Mouse (Mus musculus) frontal cortex, adult (tissue): Measurements from ENCODE around the gene Irgm1.
A peak's percentile ranks its signal among the peaks of the same experiment; 100 is the strongest.
"Not testable (repeated sequence)": the region's sequence is repeated elsewhere in the genome, so short reads cannot be mapped to it uniquely, and the experiment has no call there.

Experiments
- ATAC-seq: cut with Nextera tagmentation; 2 replicates; pipeline ENCODE4 v1.9.2; 2017; ENCODE audit warnings: mild to moderate bottlenecking, moderate library complexity, mixed read lengths; ENCODE audit not compliant: low TSS enrichment

The Irgm1 gene

GRCm38 (mm10) chr11:48871201-48871772 is at the start of gene Irgm1:
TSS of gene Irgm1 (minus strand) at chr11:48871683.
- ATAC-seq = peak; percentile 53

DNA sequence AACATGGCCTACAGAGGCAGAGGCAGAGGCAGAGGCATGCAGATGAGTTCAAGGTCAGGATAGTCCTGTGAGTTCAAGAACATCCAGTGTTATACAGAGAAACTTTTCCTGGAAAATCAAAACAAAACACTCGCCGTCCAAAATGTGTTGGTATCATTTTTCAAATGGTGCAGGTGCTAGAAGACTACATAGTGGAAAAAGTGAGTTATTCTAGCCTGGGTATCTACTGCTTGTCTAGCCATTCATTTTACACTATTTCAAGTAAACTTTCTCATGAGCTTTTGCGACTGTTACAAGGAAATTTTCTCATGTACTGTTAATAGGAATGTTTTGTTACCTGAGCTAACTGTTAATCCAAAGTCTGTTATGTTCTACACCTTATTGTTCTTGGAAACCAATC is 46.9 kb upstream of the Irgm1 start:
- ATAC-seq = no peak

- no peak for ATAC-seq
Observed at GRCm38 (mm10) chr11:48913611-48914010, 42.1 kb upstream of the Irgm1 start.

- no peak for ATAC-seq
Observed at GRCm38 (mm10) chr11:48908459-48908858, 37.0 kb upstream of the Irgm1 start.

GRCm38 (mm10) chr11:48902021-48902420 is 30.5 kb upstream of the Irgm1 start, which contains the start of gene Gm5431:
TSS of gene Gm5431 (minus strand) at chr11:48902214.
- no peak for ATAC-seq

DNA sequence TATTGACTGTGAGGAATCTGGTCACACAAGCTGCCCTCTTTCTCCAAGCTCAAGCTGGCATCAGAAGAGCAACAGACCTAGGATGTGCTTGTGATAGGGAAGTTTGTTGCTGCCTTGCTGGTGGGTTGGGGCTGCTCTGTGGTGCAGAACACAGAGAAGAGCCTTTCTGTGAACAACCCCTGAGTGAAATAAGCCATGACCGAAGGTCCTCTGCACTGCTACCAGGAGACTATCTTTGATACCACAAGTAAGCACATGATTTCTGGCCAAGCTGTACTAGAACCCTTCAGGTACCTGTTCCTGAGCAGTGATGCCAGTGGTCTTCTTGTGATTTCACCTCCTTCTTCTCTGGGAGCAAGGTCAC is 30.1 kb upstream of the Irgm1 start:
- ATAC-seq = not testable (repeated sequence)

- not testable (repeated sequence) for ATAC-seq
Observed at GRCm38 (mm10) chr11:48900654-48901566, 29.4 kb upstream of the Irgm1 start.

DNA sequence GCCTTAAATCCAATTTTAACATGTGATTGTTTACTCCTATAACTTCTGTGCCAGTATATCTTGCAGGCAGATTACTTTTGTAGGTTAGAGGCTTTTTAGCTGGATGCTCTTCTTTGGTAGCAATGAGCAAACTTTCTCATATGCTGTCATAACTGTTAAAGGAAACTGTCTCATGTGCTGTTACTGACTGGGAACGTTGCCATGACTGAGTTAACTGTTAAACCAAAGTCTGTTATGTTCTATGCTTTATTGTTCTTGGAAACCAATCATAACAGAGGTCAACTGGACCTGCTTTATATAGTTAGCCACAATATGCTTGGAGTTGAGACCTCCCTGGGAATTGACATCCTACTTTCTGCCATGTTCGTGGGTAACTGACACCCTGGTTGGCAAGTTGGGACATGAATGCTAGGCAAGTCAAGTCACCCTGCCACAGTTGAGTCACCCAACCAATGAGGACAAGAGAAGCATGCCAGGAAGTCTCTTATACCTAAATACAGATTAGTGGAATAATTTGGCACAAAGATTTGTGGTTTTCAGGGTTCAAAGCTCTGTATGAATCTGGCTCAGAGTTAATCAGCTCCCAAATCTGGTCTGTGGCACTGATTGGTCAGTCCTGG is 27.4 kb upstream of the Irgm1 start:
- ATAC-seq = no peak

GRCm38 (mm10) chr11:48876680-48877079 is 5.2 kb upstream of the Irgm1 start:
- no peak for ATAC-seq

DNA sequence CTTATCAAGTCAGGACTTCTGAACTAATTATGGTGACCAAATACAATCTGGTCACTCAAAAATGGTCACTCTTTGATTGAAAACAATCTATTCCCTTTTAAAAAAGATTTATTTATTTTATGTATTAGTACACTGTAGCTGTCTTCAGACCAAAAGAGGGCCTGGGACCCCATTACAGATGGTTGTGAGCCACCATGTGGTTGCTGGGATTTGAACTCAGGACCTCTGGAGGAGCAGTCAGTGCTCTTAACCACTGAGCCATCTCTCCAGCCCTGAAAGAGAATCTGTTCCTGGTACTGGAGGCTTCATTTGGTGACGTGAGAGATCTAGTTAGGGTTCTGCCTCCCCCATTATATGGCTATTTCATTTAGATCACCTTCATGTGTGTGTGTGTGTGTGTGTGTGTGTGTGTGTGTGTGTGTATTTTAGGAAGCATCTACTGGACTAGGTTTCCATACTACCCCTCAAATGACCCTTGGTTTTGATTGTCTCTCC is 3.9 kb upstream of the Irgm1 start:
- ATAC-seq = not testable (repeated sequence)

GRCm38 (mm10) chr11:48874465-48874864 is 3.0 kb upstream of the Irgm1 start:
- ATAC-seq = peak; percentile 60

- ATAC-seq = no peak
Observed at GRCm38 (mm10) chr11:48873591-48874290, 2.3 kb upstream of the Irgm1 start.

GRCm38 (mm10) chr11:48872695-48873300 is 1.3 kb upstream of the Irgm1 start:
- no peak for ATAC-seq

GRCm38 (mm10) chr11:48871817-48872541 is 496 bp upstream of the Irgm1 start:
- ATAC-seq = peak; percentile 71

DNA sequence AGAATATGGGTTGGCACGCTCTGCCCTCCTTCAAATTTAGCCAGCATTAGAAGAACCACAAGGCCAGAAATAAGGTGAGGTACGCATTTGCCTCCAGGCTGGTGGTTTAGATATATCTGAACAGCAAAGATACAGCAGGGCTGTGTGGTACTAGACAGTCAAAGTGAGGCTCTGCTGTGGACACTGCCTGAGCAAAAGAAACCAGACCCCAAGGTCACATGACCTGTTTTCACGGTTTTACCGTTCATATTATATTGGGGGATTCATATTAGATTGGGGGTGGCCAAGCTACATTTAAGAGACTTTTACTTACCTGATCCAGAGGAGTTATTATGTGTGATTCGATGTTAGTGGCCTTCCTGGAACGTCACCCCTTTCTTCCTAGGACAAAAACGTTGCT is 702 bp downstream of the Irgm1 start:
- ATAC-seq = no peak

- no peak for ATAC-seq
Observed at GRCm38 (mm10) chr11:48869380-48870110, 1.9 kb downstream of the Irgm1 start.

GRCm38 (mm10) chr11:48866481-48866880 is 5.0 kb downstream of the Irgm1 start:
- ATAC-seq = no peak

- no peak for ATAC-seq
Observed at GRCm38 (mm10) chr11:48863808-48864207, 7.7 kb downstream of the Irgm1 start.

DNA sequence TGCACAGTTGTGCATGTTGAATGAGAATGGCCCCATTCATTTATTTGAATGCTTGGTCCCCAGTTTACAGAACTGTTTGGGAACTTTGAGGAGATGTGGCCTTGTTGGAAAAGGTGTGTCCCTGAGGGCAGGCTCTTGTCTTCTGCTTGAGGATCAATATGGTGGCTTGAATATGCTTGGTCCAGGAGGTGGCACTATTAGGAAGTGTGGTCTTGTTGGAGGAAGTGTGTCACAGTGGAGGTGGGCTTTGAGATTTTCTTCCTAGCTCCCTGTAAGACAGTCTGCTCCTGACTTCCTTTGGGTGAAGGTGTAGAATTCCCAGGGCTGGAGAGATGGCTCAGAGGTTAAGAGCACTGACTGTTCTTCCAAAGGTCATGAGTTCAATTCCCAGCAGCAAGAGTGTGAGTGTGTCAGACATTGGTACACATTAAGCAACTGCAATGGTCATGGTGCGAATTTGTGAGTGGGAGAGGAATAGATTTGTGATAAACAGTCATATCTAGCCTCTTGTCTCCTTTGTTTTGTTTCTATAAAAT is 8.6 kb downstream of the Irgm1 start:
- no peak for ATAC-seq

GRCm38 (mm10) chr11:48859014-48859413 is 12.5 kb downstream of the Irgm1 start:
- ATAC-seq = 0 out of 2 replicates have a peak, but pooled peaks have one; percentile 16
